Mouse (Mus musculus) adrenal gland, adult 2 months (tissue): ENCODE measurements around the gene Fam104a. TPM values are rescaled to one million over a fixed set of nuclear protein-coding genes. Genes with fewer than 3 reads are reported as not detected.
A peak's percentile ranks its signal among the peaks of the same experiment; 100 is the strongest.

Experiments
- DNase-seq: peaks from one replicate; pipeline ENCODE4 v3.0.0; 2021
- polyA plus RNA-seq: library from polyadenylated mRNA; depleted of rRNA; stranded (reverse); fragments of >200 nt; gene quantifications from 2 replicates; pipeline ENCODE4 v1.2.3, GENCODE M21; 2012
- total RNA-seq, 2 experiments: library from RNA; stranded (reverse); gene quantifications; 2 replicates each; pipeline ENCODE4 v1.2.3; 2021

Fam104a gene
- total and polyA plus RNA-seq, 3 experiments: 34.4 to 52.3 (median 35.9) TPM

- peak; percentile 84 for DNase-seq
Measured at GRCm38 (mm10) chr11:113703758-113704157, 19.8 kb upstream of the Fam104a start.

GRCm38 (mm10) chr11:113699643-113700042 is 15.7 kb upstream of the Fam104a start:
- DNase-seq: no peak

GRCm38 (mm10) chr11:113698013-113698545 is 14.1 kb upstream of the Fam104a start:
- no peak for DNase-seq

- DNase-seq: no peak
Measured at GRCm38 (mm10) chr11:113697571-113697970, 13.6 kb upstream of the Fam104a start.

GRCm38 (mm10) chr11:113691851-113692250 is 7.9 kb upstream of the Fam104a start:
- no peak for DNase-seq

- DNase-seq: no peak
Measured at GRCm38 (mm10) chr11:113691318-113691717, 7.4 kb upstream of the Fam104a start.

GRCm38 (mm10) chr11:113690506-113690905 is 6.6 kb upstream of the Fam104a start:
- no peak for DNase-seq

- no peak for DNase-seq
Measured at GRCm38 (mm10) chr11:113687031-113687430, 3.1 kb upstream of the Fam104a start.

GRCm38 (mm10) chr11:113684707-113685426 is 912 bp upstream of the Fam104a start:
- no peak for DNase-seq

GRCm38 (mm10) chr11:113683627-113683956 is 363 bp downstream of the Fam104a start:
- DNase-seq: no peak

- DNase-seq: peak; percentile 86
Measured at GRCm38 (mm10) chr11:113682897-113683626, 893 bp downstream of the Fam104a start.

- no peak for DNase-seq
Measured at GRCm38 (mm10) chr11:113681979-113682378, 2.0 kb downstream of the Fam104a start.

- no peak for DNase-seq
Measured at GRCm38 (mm10) chr11:113680954-113681353, 3.0 kb downstream of the Fam104a start.

GRCm38 (mm10) chr11:113678373-113678772 is 5.6 kb downstream of the Fam104a start:
- no peak for DNase-seq

GRCm38 (mm10) chr11:113677378-113677777 is 6.6 kb downstream of the Fam104a start:
- no peak for DNase-seq

- DNase-seq: no peak
Measured at GRCm38 (mm10) chr11:113676847-113677246, 7.1 kb downstream of the Fam104a start.

- no peak for DNase-seq
Measured at GRCm38 (mm10) chr11:113674595-113674994, 9.4 kb downstream of the Fam104a start.

GRCm38 (mm10) chr11:113673614-113674013 is 10.3 kb downstream of the Fam104a start:
- DNase-seq: no peak

GRCm38 (mm10) chr11:113669711-113670110 is 14.2 kb downstream of the Fam104a start:
- no peak for DNase-seq

- no peak for DNase-seq
Measured at GRCm38 (mm10) chr11:113668857-113669256, 15.1 kb downstream of the Fam104a start.

- no peak for DNase-seq
Measured at GRCm38 (mm10) chr11:113667704-113668103, 16.3 kb downstream of the Fam104a start.

GRCm38 (mm10) chr11:113667122-113667521 is 16.8 kb downstream of the Fam104a start:
- DNase-seq: no peak

- DNase-seq: peak; percentile 51
Measured at GRCm38 (mm10) chr11:113666648-113667047, 17.3 kb downstream of the Fam104a start.
